Mouse (Mus musculus) heart, postnatal 10 days (tissue): ENCODE measurements around the gene Xpot. TPM values are rescaled to one million over a fixed set of nuclear protein-coding genes. Genes with fewer than 3 reads are reported as not detected.

Experiments used
- DNase-seq, 2 experiments: peaks; one replicate each; pipeline ENCODE4 v3.0.0; 2021
- intact Hi-C: fragments of 180-260 bp; cut with DNase I; formaldehyde crosslinking; loops from one replicate; pipeline ENCODE4 v1.15.1; 2025
- total RNA-seq, 2 experiments: library from RNA; stranded (reverse); gene quantifications; 2 replicates each; pipeline ENCODE4 v1.2.3; 2021

The Xpot gene
- total RNA-seq, 2 experiments from 2014 or later: 31.7 to 33.8 TPM

GRCm38 (mm10) chr10:121583016-121583415, 43.1 kb downstream of the Xpot start:
- intact Hi-C loops: no loop called here
- no peak for DNase-seq

GRCm38 (mm10) chr10:121582287-121582686, 43.8 kb downstream of the Xpot start:
- no peak for DNase-seq
- intact Hi-C loops: no loop called here

GRCm38 (mm10) chr10:121581405-121581804, 44.7 kb downstream of the Xpot start:
- intact Hi-C loops: no loop called here
- DNase-seq: no peak

GRCm38 (mm10) chr10:121580381-121580780, 45.8 kb downstream of the Xpot start:
- no peak for DNase-seq
- intact Hi-C loops: no loop called here

GRCm38 (mm10) chr10:121576372-121576771, 49.8 kb downstream of the Xpot start:
- intact Hi-C loops: no loop called here

GRCm38 (mm10) chr10:121571511-121572147, 54.5 kb downstream of the Xpot start:
- DNase-seq: no peak
- intact Hi-C loops: no loop called here

More at GRCm38 (mm10) chr10:121576372-121576771, 49.8 kb downstream of the Xpot start:
- no peak for DNase-seq

GRCm38 (mm10) chr10:121571031-121571430, 55.1 kb downstream of the Xpot start:
- no peak for DNase-seq
- intact Hi-C loops: no loop called here

GRCm38 (mm10) chr10:121569796-121570195, 56.3 kb downstream of the Xpot start:
- no peak for DNase-seq
- intact Hi-C loops: no loop called here

- intact Hi-C loops: no loop called here
- no peak for DNase-seq
Measured at GRCm38 (mm10) chr10:121569001-121569589, 57.0 kb downstream of the Xpot start.

- intact Hi-C loops: no loop called here
- DNase-seq: no peak
Measured at GRCm38 (mm10) chr10:121568534-121568933, 57.6 kb downstream of the Xpot start.

- no peak for DNase-seq
- intact Hi-C loops: no loop called here
Measured at GRCm38 (mm10) chr10:121568026-121568425, 58.1 kb downstream of the Xpot start.

- DNase-seq: no peak
- intact Hi-C loops: no loop called here
Measured at GRCm38 (mm10) chr10:121564447-121564846, 61.7 kb downstream of the Xpot start.

- intact Hi-C loops: no loop called here
- no peak for DNase-seq
Measured at GRCm38 (mm10) chr10:121558231-121558630, 67.9 kb downstream of the Xpot start.

- no peak for DNase-seq
- intact Hi-C loops: no loop called here
Measured at GRCm38 (mm10) chr10:121556263-121556662, 69.9 kb downstream of the Xpot start.

- intact Hi-C loops: no loop called here
- DNase-seq: no peak
Measured at GRCm38 (mm10) chr10:121550334-121550733, 75.8 kb downstream of the Xpot start.

GRCm38 (mm10) chr10:121549670-121550069, 76.5 kb downstream of the Xpot start:
- intact Hi-C loops: no loop called here
- DNase-seq: no peak

GRCm38 (mm10) chr10:121547162-121547561, 79.0 kb downstream of the Xpot start:
- no peak for DNase-seq
- intact Hi-C loops: no loop called here

- no peak for DNase-seq
- intact Hi-C loops: no loop called here
Measured at GRCm38 (mm10) chr10:121543577-121543976, 82.6 kb downstream of the Xpot start.

- DNase-seq: no peak
- intact Hi-C loops: no loop called here
Measured at GRCm38 (mm10) chr10:121542156-121542555, 84.0 kb downstream of the Xpot start.
